Mouse (Mus musculus): ENCODE results near the gene Adam19. TPM values are rescaled to one million over a fixed set of nuclear protein-coding genes. Genes with fewer than 3 reads are reported as not detected.
A peak's percentile ranks its signal among the peaks of the same experiment; 100 is the strongest.

The Adam19 gene
- total and polyA plus RNA-seq, 2 experiments from 2014 or later: 15.8 to 67.9 TPM

GRCm38 (mm10) chr11:46070789-46071188, 15.0 kb downstream of the Adam19 start:
- H3K4me2 ChIP-seq (ENCODE audit: low read depth, low read length): no peak overlapping the region
- TF ChIP-seq EP300 (IDR thresholded peaks at IDR 0.05; ENCODE audit: low read depth) (no peak), CTCF (IDR thresholded peaks at IDR 0.05; ENCODE audit: low read depth) (peak; percentile 4; the same call in 1 of the 2 replicates)
- no peaks in the 10 kb centered on the region for H3K27me3 ChIP-seq (ENCODE audit: control insufficient read depth, insufficient read depth, low read length)
- H3K9me3 ChIP-seq (replicated peaks; ENCODE audit: control insufficient read depth, low read length): no peaks in the 10 kb centered on the region
- 64% methylated on average over 8 of the region's 8 CpGs for WGBS
- H3K27ac ChIP-seq (ENCODE audit: low read depth): peak overlapping the region; percentile 98
- ATAC-seq (ENCODE audit: insufficient read depth, low read depth): no peak
- H3K36me3 ChIP-seq (replicated peaks; ENCODE audit: control insufficient read depth, insufficient read depth, low read length): peaks cover 19% of the 10 kb centered on the region
- no peak overlapping the region for H3K4me3 ChIP-seq (ENCODE audit: low read depth, low read length)
- peaks cover 67% of the 10 kb centered on the region for H3K4me1 ChIP-seq (ENCODE audit: control insufficient read depth, insufficient read depth)
- no peak for DNase-seq (ENCODE audit: low spot score)
- H3K9ac ChIP-seq (replicated peaks; ENCODE audit: low read depth, low read length): no peak overlapping the region

GRCm38 (mm10) chr11:46072466-46073060, 16.8 kb downstream of the Adam19 start:
- Histone ChIP-seq H3K9ac (replicated peaks; ENCODE audit: low read depth, low read length) (no peak overlapping the region; the same call in 1 of the 2 replicates), H3K27ac (ENCODE audit: low read depth) (peak overlapping the region; percentile 98), H3K9me3 (replicated peaks; ENCODE audit: control insufficient read depth, low read length) (no peaks in the 10 kb centered on the region), H3K4me1 (ENCODE audit: control insufficient read depth, insufficient read depth) (peaks cover 61% of the 10 kb centered on the region), H3K36me3 (replicated peaks; ENCODE audit: control insufficient read depth, insufficient read depth, low read length) (peaks cover 32% of the 10 kb centered on the region), H3K4me3 (ENCODE audit: low read depth, low read length) (no peak overlapping the region), H3K4me2 (ENCODE audit: low read depth, low read length) (no peak overlapping the region), H3K27me3 (ENCODE audit: control insufficient read depth, insufficient read depth, low read length) (no peaks in the 10 kb centered on the region)
- no peak for TF ChIP-seq EP300 (IDR thresholded peaks at IDR 0.05; ENCODE audit: low read depth)
- TF ChIP-seq CTCF (IDR thresholded peaks at IDR 0.05; ENCODE audit: low read depth): no peak
- 64% methylated on average over 8 of the region's 8 CpGs for WGBS
- DNase-seq (ENCODE audit: low spot score) (no peak), ATAC-seq (ENCODE audit: insufficient read depth, low read depth) (no peak)

GRCm38 (mm10) chr11:46073061-46073849, 17.5 kb downstream of the Adam19 start:
- DNase-seq (ENCODE audit: low spot score) (no peak), ATAC-seq (ENCODE audit: insufficient read depth, low read depth) (no peak)
- H3K27me3 ChIP-seq (ENCODE audit: control insufficient read depth, insufficient read depth, low read length): no peaks in the 10 kb centered on the region
- peaks cover 32% of the 10 kb centered on the region for H3K36me3 ChIP-seq (replicated peaks; ENCODE audit: control insufficient read depth, insufficient read depth, low read length)
- no peak overlapping the region; the same call in 1 of the 2 replicates for H3K9ac ChIP-seq (replicated peaks; ENCODE audit: low read depth, low read length)
- H3K27ac ChIP-seq (ENCODE audit: low read depth): peak overlapping the region; percentile 98
- TF ChIP-seq EP300 (IDR thresholded peaks at IDR 0.05; ENCODE audit: low read depth) (peak; percentile 45; the same call in 1 of the 2 replicates), CTCF (IDR thresholded peaks at IDR 0.05; ENCODE audit: low read depth) (no peak)
- H3K4me3 ChIP-seq (ENCODE audit: low read depth, low read length): no peak overlapping the region
- peaks cover 61% of the 10 kb centered on the region for H3K4me1 ChIP-seq (ENCODE audit: control insufficient read depth, insufficient read depth)
- 49% methylated on average over 15 of the region's 15 CpGs for WGBS
- no peak overlapping the region for H3K4me2 ChIP-seq (ENCODE audit: low read depth, low read length)
- H3K9me3 ChIP-seq (replicated peaks; ENCODE audit: control insufficient read depth, low read length): no peaks in the 10 kb centered on the region

- 82% methylated on average over 17 of the region's 17 CpGs for WGBS
- Histone ChIP-seq H3K9ac (replicated peaks; ENCODE audit: low read depth, low read length) (no peak overlapping the region), H3K9me3 (replicated peaks; ENCODE audit: control insufficient read depth, low read length) (no peaks in the 10 kb centered on the region), H3K4me2 (ENCODE audit: low read depth, low read length) (no peak overlapping the region), H3K27ac (ENCODE audit: low read depth) (peak overlapping the region; percentile 98), H3K27me3 (ENCODE audit: control insufficient read depth, insufficient read depth, low read length) (no peaks in the 10 kb centered on the region), H3K36me3 (replicated peaks; ENCODE audit: control insufficient read depth, insufficient read depth, low read length) (peaks cover 40% of the 10 kb centered on the region), H3K4me3 (ENCODE audit: low read depth, low read length) (no peak overlapping the region), H3K4me1 (ENCODE audit: control insufficient read depth, insufficient read depth) (peaks cover 55% of the 10 kb centered on the region)
- no peak for TF ChIP-seq EP300 (IDR thresholded peaks at IDR 0.05; ENCODE audit: low read depth)
- no peak for TF ChIP-seq CTCF (IDR thresholded peaks at IDR 0.05; ENCODE audit: low read depth)
- DNase-seq (ENCODE audit: low spot score) (no peak), ATAC-seq (ENCODE audit: insufficient read depth, low read depth) (no peak)
These were observed 18.3 kb downstream of the Adam19 start for GRCm38 (mm10) chr11:46073850-46074688.

GRCm38 (mm10) chr11:46075507-46075906, 19.7 kb downstream of the Adam19 start:
- ATAC-seq (ENCODE audit: insufficient read depth, low read depth) (no peak), DNase-seq (ENCODE audit: low spot score) (no peak)
- H3K4me3 ChIP-seq (ENCODE audit: low read depth, low read length): no peak overlapping the region
- 60% methylated on average over 3 of the region's 3 CpGs for WGBS
- H3K36me3 ChIP-seq (replicated peaks; ENCODE audit: control insufficient read depth, insufficient read depth, low read length): peaks cover 45% of the 10 kb centered on the region
- no peaks in the 10 kb centered on the region for H3K9me3 ChIP-seq (replicated peaks; ENCODE audit: control insufficient read depth, low read length)
- TF ChIP-seq CTCF (IDR thresholded peaks at IDR 0.05; ENCODE audit: low read depth) (no peak), EP300 (IDR thresholded peaks at IDR 0.05; ENCODE audit: low read depth) (no peak)
- H3K27ac ChIP-seq (ENCODE audit: low read depth): no peak overlapping the region
- H3K27me3 ChIP-seq (ENCODE audit: control insufficient read depth, insufficient read depth, low read length): no peaks in the 10 kb centered on the region
- H3K4me1 ChIP-seq (ENCODE audit: control insufficient read depth, insufficient read depth): peaks cover 51% of the 10 kb centered on the region
- H3K4me2 ChIP-seq (ENCODE audit: low read depth, low read length): no peak overlapping the region
- H3K9ac ChIP-seq (replicated peaks; ENCODE audit: low read depth, low read length): no peak overlapping the region
